27 mouse cellular contexts compared by ENCODE assay signal in genomic region chr10:95830891-95831290, GRCm38 (mm10). TPM values are rescaled to one million over a fixed set of nuclear protein-coding genes. Genes with fewer than 3 reads are reported as not detected.
"Had no signal": no experiment of that assay in that cellular context is flagged by ENCODE, and none has a peak within 500 bp of the region (broad histone marks: within the 10 kb centered on the region; RNA-seq: fewer than 3 reads in every experiment).

No protein-coding gene starts in this region.

- H3K36me3 ChIP-seq: liver, embryonic 13.5 days; midbrain, embryonic 12.5 days; midbrain, embryonic 15.5 days; neural tube, embryonic 12.5 days; neural tube, embryonic 15.5 days had no signal

- ATAC-seq: midbrain, embryonic 15.5 days had no signal

- H3K4me1 ChIP-seq: liver, embryonic 13.5 days; midbrain, embryonic 12.5 days; midbrain, embryonic 15.5 days; neural tube, embryonic 12.5 days; neural tube, embryonic 15.5 days had no signal

- H3K27ac ChIP-seq: left cerebral cortex, adult 2 months; liver, embryonic 13.5 days; midbrain, embryonic 12.5 days; midbrain, embryonic 15.5 days; neural tube, embryonic 12.5 days; neural tube, embryonic 15.5 days; stomach, postnatal 0 days had no signal

- H3K4me2 ChIP-seq: liver, embryonic 13.5 days; midbrain, embryonic 12.5 days; midbrain, embryonic 15.5 days; neural tube, embryonic 12.5 days; neural tube, embryonic 15.5 days had no signal

- H3K27me3 ChIP-seq: liver, embryonic 13.5 days; midbrain, embryonic 12.5 days; midbrain, embryonic 15.5 days; neural tube, embryonic 12.5 days; neural tube, embryonic 15.5 days had no signal

- H3K9ac ChIP-seq: liver, embryonic 13.5 days; midbrain, embryonic 12.5 days; midbrain, embryonic 15.5 days; neural tube, embryonic 12.5 days; neural tube, embryonic 15.5 days had no signal

- H3K4me3 ChIP-seq: left cerebral cortex, adult 2 months; liver, embryonic 13.5 days; midbrain, embryonic 12.5 days; midbrain, embryonic 15.5 days; neural tube, embryonic 12.5 days; neural tube, embryonic 15.5 days had no signal

- DNase-seq: kidney, postnatal 10 days; kidney, postnatal 36 days; layer of hippocampus, postnatal 36 days; liver, embryonic 13.5 days; lung, adult 2 months; lung, postnatal 14 days; lung, postnatal 4 days; right cerebral cortex, adult 18-20 months; right cerebral cortex, postnatal 14 days; right cerebral cortex, postnatal 4 days; thymus, adult 2 months; thymus, postnatal 14 days; thymus, postnatal 4 days had no signal

- H3K9me3 ChIP-seq: liver, embryonic 13.5 days; midbrain, embryonic 12.5 days; midbrain, embryonic 15.5 days; neural tube, embryonic 12.5 days; neural tube, embryonic 15.5 days had no signal

RNA-seq across cellular contexts. Expression of gene Gm33543, which starts 11.8 kb away (rescaled TPM):
- total RNA-seq: layer of hippocampus, adult 8-10 months; layer of hippocampus, postnatal 10 days; layer of hippocampus, postnatal 36 days; left cerebral cortex, adult 2 months; left cerebral cortex, postnatal 10 days; megakaryocyte progenitor cell, adult 5-6 weeks had no signal
- polyA plus RNA-seq: limb, embryonic 11.5 days; limb, embryonic 14.5 days; liver, embryonic 13.5 days; lung, embryonic 16.5 days; midbrain, embryonic 12.5 days; midbrain, embryonic 15.5 days; neural tube, embryonic 12.5 days; neural tube, embryonic 15.5 days; stomach, embryonic 14.5 days; stomach, postnatal 0 days had no signal
